Mouse (Mus musculus) gastrocnemius, adult 18-20 months (tissue): Measurements from ENCODE around the gene Dnaja1. TPM values are rescaled to one million over a fixed set of nuclear protein-coding genes. Genes with fewer than 3 reads are reported as not detected.

ENCODE experiments used
- DNase-seq: peaks from one replicate; pipeline ENCODE4 v3.0.0; 2021; ENCODE audit warnings: low spot score
- microRNA-seq: library from miRNA; unstranded; fragments of <30 nt; microRNA quantifications from one replicate; pipeline ENCODE4 v1.2.0, GENCODE M21; 2021
- total RNA-seq, 2 experiments: library from RNA; stranded (reverse); gene quantifications; 2 replicates each; pipeline ENCODE4 v1.2.3; 2021

Gene Dnaja1
- total RNA-seq, 2 experiments from 2014 or later = 39.6 to 66.8 TPM

GRCm38 (mm10) chr4:40731262-40731661 is 9.3 kb downstream of the Dnaja1 start:
- DNase-seq = no peak

- DNase-seq = no peak
These were observed 13.4 kb downstream of the Dnaja1 start for GRCm38 (mm10) chr4:40735351-40735750.

GRCm38 (mm10) chr4:40757157-40757779 is 35.3 kb downstream of the Dnaja1 start:
- DNase-seq = no peak

- DNase-seq = peak; percentile 95
These were observed 36.0 kb downstream of the Dnaja1 start, which contains the start of gene Smu1 for GRCm38 (mm10) chr4:40757780-40758420. TSS of gene Smu1 (minus strand) at chr4:40757923.

- no peak for DNase-seq
These were observed 37.9 kb downstream of the Dnaja1 start for GRCm38 (mm10) chr4:40759876-40760275.

GRCm38 (mm10) chr4:40774279-40775259 is 52.6 kb downstream of the Dnaja1 start:
- peak; percentile 85 for DNase-seq

GRCm38 (mm10) chr4:40776416-40776815 is 54.5 kb downstream of the Dnaja1 start:
- DNase-seq = no peak

GRCm38 (mm10) chr4:40777116-40777515 is 55.2 kb downstream of the Dnaja1 start:
- no peak for DNase-seq

GRCm38 (mm10) chr4:40778656-40779055 is 56.7 kb downstream of the Dnaja1 start:
- DNase-seq = peak; percentile 21

- no peak for DNase-seq
These were observed 59.2 kb downstream of the Dnaja1 start for GRCm38 (mm10) chr4:40781143-40781542.

- DNase-seq = no peak
These were observed 60.0 kb downstream of the Dnaja1 start for GRCm38 (mm10) chr4:40781797-40782495.

GRCm38 (mm10) chr4:40783049-40783448 is 61.1 kb downstream of the Dnaja1 start:
- no peak for DNase-seq

GRCm38 (mm10) chr4:40784556-40785169 is 62.7 kb downstream of the Dnaja1 start:
- DNase-seq = peak; percentile 70

GRCm38 (mm10) chr4:40785620-40786166 is 63.7 kb downstream of the Dnaja1 start:
- DNase-seq = no peak

- no peak for DNase-seq
These were observed 64.6 kb downstream of the Dnaja1 start for GRCm38 (mm10) chr4:40786578-40786977.

Small RNA genes within 50 kb of the gene (microRNA-seq; reads per million reads assigned to microRNA genes)
- gene Mir207 = not detected

Other genes starting within 250 kb of the Dnaja1 start
- gene Tmem215, start 250.0 kb upstream of the Dnaja1 start, total RNA-seq = not detected
- gene Aptx, start 19.0 kb upstream of the Dnaja1 start, total RNA-seq = 10 to 100 TPM; 15.2 to 15.4 TPM
- 10 to 100 TPM; 29.4 to 29.7 TPM for gene Smu1, start 35.8 kb downstream of the Dnaja1 start, total RNA-seq
- 10 to 100 TPM; 23.0 to 25.4 TPM for gene B4galt1, start 131.9 kb downstream of the Dnaja1 start, total RNA-seq
- not detected for gene Spink4, start 197.9 kb downstream of the Dnaja1 start, total RNA-seq
- 100 to 1,000 TPM; 232 to 237 TPM for gene Bag1, start 226.1 kb downstream of the Dnaja1 start, total RNA-seq
- gene Chmp5, start 226.3 kb downstream of the Dnaja1 start, total RNA-seq = 10 to 100 TPM; 23.2 to 25.4 TPM
- 10 to 100 TPM; 18.8 to 19.5 TPM for gene Nfx1, start 248.8 kb downstream of the Dnaja1 start, total RNA-seq